Mouse (Mus musculus) mouse embryonic stem cell (cell line): ENCODE measurements at regions not wholly inside any gene's neighbourhood (a gene's known extent, or its start where the extent isn't known, plus 50 kb on each side); places are given as distances from the start of the nearest gene placed in this dataset.

ENCODE experiments used
- in situ Hi-C, 2 experiments: fragments of 300-500 bp; cut with MboI; formaldehyde crosslinking; loops; 1 replicate in 1 of 2; 3 replicates in 1 of 2; pipeline ENCODE4 v1.14.3; 2019 to 2020; ENCODE audit warnings: low sequenced_read_pairs in 2 of 2, low pct_unique_long_range_greater_than_20kb in 1 of 2, mixed read lengths in 1 of 2; ENCODE audit not compliant: unreplicated experiment in 1 of 2

- in situ Hi-C loops = no loop called here
Measured at GRCm38 (mm10) chr1:194026213-194026612, 591.8 kb upstream of the Plxna2 start.

- in situ Hi-C loops = no loop called here
Measured at GRCm38 (mm10) chr1:194019282-194019681, 598.7 kb upstream of the Plxna2 start.

GRCm38 (mm10) chr1:193992226-193992625 lies 622.1 kb upstream of the Camk1g start:
- in situ Hi-C loops = no loop called here

- in situ Hi-C loops = no loop called here
Measured at GRCm38 (mm10) chr1:193989956-193990675, 620.0 kb upstream of the Camk1g start.

GRCm38 (mm10) chr1:193988970-193989904 lies 619.1 kb upstream of the Camk1g start:
- in situ Hi-C loops = no loop called here

GRCm38 (mm10) chr1:193980571-193980970 lies 610.5 kb upstream of the Camk1g start:
- in situ Hi-C loops = no loop called here

- in situ Hi-C loops = no loop called here
Measured at GRCm38 (mm10) chr1:193971537-193971936, 601.4 kb upstream of the Camk1g start.

- in situ Hi-C loops = no loop called here
Measured at GRCm38 (mm10) chr1:193969264-193969908, 599.3 kb upstream of the Camk1g start.

GRCm38 (mm10) chr1:193967957-193968926 lies 598.1 kb upstream of the Camk1g start:
- in situ Hi-C loops = no loop called here

- in situ Hi-C loops = no loop called here
Measured at GRCm38 (mm10) chr1:193966652-193967555, 596.8 kb upstream of the Camk1g start.

GRCm38 (mm10) chr1:193965278-193965677 lies 595.2 kb upstream of the Camk1g start:
- in situ Hi-C loops = no loop called here

- in situ Hi-C loops = no loop called here
Measured at GRCm38 (mm10) chr1:193951936-193952335, 581.8 kb upstream of the Camk1g start.

GRCm38 (mm10) chr1:193949817-193950216 lies 579.7 kb upstream of the Camk1g start:
- in situ Hi-C loops = no loop called here

- in situ Hi-C loops = no loop called here
Measured at GRCm38 (mm10) chr1:193946953-193947586, 577.0 kb upstream of the Camk1g start.

GRCm38 (mm10) chr1:193935969-193936368 lies 565.9 kb upstream of the Camk1g start:
- in situ Hi-C loops = no loop called here

- in situ Hi-C loops = no loop called here
Measured at GRCm38 (mm10) chr1:193934308-193934707, 564.2 kb upstream of the Camk1g start.
